Mouse (Mus musculus): Measurements from ENCODE around the gene Ube2a. TPM values are rescaled to one million over a fixed set of nuclear protein-coding genes. Genes with fewer than 3 reads are reported as not detected.

Ube2a gene
- polyA plus RNA-seq, 1 experiment, result 64.8 TPM

GRCm38 (mm10) chrX:36921346-36921745 lies 47.6 kb downstream of the Ube2a start:
- TF ChIP-seq MYOG (IDR thresholded peaks at IDR 0.05; ENCODE audit: control insufficient read depth, extremely low read depth, insufficient read length), result no peak
- TF ChIP-seq MYOD1 (IDR thresholded peaks at IDR 0.05; ENCODE audit: control insufficient read depth, insufficient read length, low read depth), result no peak
- no peak for TF ChIP-seq MAX (IDR thresholded peaks at IDR 0.05)
- TF ChIP-seq USF1 (IDR thresholded peaks at IDR 0.05; ENCODE audit: low read depth), result no peak
- no peak for TF ChIP-seq CEBPB (IDR thresholded peaks at IDR 0.05; ENCODE audit: low read depth)

DNA sequence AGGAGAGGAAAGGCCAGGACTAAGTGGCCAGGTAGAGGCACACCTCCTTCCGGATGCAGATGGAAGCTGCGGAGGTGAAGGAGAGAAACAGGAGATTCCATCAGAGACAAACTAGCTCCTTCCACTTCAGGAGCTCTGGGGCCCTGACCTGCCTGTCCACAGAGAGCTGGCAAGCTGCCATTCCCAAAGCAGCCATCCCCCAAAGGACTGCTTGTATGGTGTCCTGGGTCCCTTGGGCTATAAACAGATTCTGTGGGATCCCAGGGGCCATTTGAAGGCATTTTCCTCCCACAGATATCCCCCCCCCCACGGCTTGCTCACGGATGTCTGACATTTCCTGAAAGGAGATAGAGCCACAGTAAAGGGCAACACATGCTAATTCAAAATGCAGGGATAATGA lies 55.1 kb downstream of the Ube2a start:
- Histone ChIP-seq H3K27me3 (ENCODE audit: control insufficient read depth, insufficient read depth, insufficient read length) (no peaks in the 10 kb centered on the region), H3K79me2 (ENCODE audit: control insufficient read depth, insufficient read depth) (no peaks in the 10 kb centered on the region), H3ac (ENCODE audit: control insufficient read depth, insufficient read length, low read depth) (no peak overlapping the region), H3K79me3 (ENCODE audit: low read depth) (no peaks in the 10 kb centered on the region), H3K36me3 (ENCODE audit: control insufficient read depth, insufficient read depth) (no peaks in the 10 kb centered on the region), H3K4me3 (ENCODE audit: insufficient read depth, poor library complexity, severe bottlenecking) (no peak overlapping the region)
- no peak for TF ChIP-seq MYOG (IDR thresholded peaks at IDR 0.05; ENCODE audit: control insufficient read depth, extremely low read depth, insufficient read length)
- TF ChIP-seq CTCF (IDR thresholded peaks at IDR 0.05; ENCODE audit: control insufficient read depth, insufficient read depth, insufficient read length), result no peak
- TF ChIP-seq FOSL1 (IDR thresholded peaks at IDR 0.05; ENCODE audit: insufficient read depth, low read length, poor library complexity, severe bottlenecking), result no peak
- TF ChIP-seq MYOD1 (IDR thresholded peaks at IDR 0.05; ENCODE audit: control insufficient read depth, insufficient read length, low read depth), result no peak
- TF ChIP-seq USF1 (IDR thresholded peaks at IDR 0.05; ENCODE audit: low read depth), result no peak
- TF ChIP-seq MAX (IDR thresholded peaks at IDR 0.05), result no peak
- no peak for TF ChIP-seq CEBPB (IDR thresholded peaks at IDR 0.05; ENCODE audit: low read depth)

More at GRCm38 (mm10) chrX:36921346-36921745, 47.6 kb downstream of the Ube2a start:
- no peaks in the 10 kb centered on the region for H3K27me3 ChIP-seq (ENCODE audit: control insufficient read depth, insufficient read depth, insufficient read length)
- no peaks in the 10 kb centered on the region for H3K79me2 ChIP-seq (ENCODE audit: control insufficient read depth, insufficient read depth)
- no peaks in the 10 kb centered on the region for H3K36me3 ChIP-seq (ENCODE audit: control insufficient read depth, insufficient read depth)
- H3K4me3 ChIP-seq (ENCODE audit: insufficient read depth, poor library complexity, severe bottlenecking), result no peak overlapping the region
- H3K79me3 ChIP-seq (ENCODE audit: low read depth), result no peaks in the 10 kb centered on the region
- H3ac ChIP-seq (ENCODE audit: control insufficient read depth, insufficient read length, low read depth), result no peak overlapping the region

DNA sequence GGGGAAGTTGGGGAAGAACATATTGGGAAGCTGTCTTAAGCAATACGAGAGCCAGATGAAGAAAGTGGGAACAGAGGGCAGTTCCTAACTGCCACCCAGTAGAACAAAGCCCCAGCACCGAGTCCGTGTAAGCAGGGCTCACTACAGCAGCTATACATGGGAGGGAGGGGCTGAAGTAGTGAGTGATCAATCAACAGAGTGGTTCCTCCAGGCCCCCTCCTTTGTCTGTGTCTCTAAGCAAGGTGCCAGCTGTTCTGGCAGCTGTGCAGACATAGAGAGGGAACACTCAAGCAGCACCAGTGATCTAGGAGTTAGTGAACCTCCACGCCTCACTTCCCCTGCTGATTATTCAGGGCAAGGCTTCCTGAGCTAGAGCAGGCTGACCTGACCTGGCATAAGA lies 56.0 kb downstream of the Ube2a start:
- no peak overlapping the region for H3ac ChIP-seq (ENCODE audit: control insufficient read depth, insufficient read length, low read depth)
- H3K36me3 ChIP-seq (ENCODE audit: control insufficient read depth, insufficient read depth), result no peaks in the 10 kb centered on the region
- H3K27me3 ChIP-seq (ENCODE audit: control insufficient read depth, insufficient read depth, insufficient read length), result no peaks in the 10 kb centered on the region
- H3K79me2 ChIP-seq (ENCODE audit: control insufficient read depth, insufficient read depth), result no peaks in the 10 kb centered on the region
- no peak for TF ChIP-seq MAX (IDR thresholded peaks at IDR 0.05)
- TF ChIP-seq CEBPB (IDR thresholded peaks at IDR 0.05; ENCODE audit: low read depth), result no peak
- no peak for TF ChIP-seq USF1 (IDR thresholded peaks at IDR 0.05; ENCODE audit: low read depth)
- TF ChIP-seq MYOG (IDR thresholded peaks at IDR 0.05; ENCODE audit: control insufficient read depth, extremely low read depth, insufficient read length), result no peak
- TF ChIP-seq FOSL1 (IDR thresholded peaks at IDR 0.05; ENCODE audit: insufficient read depth, low read length, poor library complexity, severe bottlenecking), result no peak
- no peak for TF ChIP-seq MYOD1 (IDR thresholded peaks at IDR 0.05; ENCODE audit: control insufficient read depth, insufficient read length, low read depth)
- no peak for TF ChIP-seq CTCF (IDR thresholded peaks at IDR 0.05; ENCODE audit: control insufficient read depth, insufficient read depth, insufficient read length)
- H3K79me3 ChIP-seq (ENCODE audit: low read depth), result no peaks in the 10 kb centered on the region
- no peak overlapping the region for H3K4me3 ChIP-seq (ENCODE audit: insufficient read depth, poor library complexity, severe bottlenecking)

GRCm38 (mm10) chrX:36930574-36930973 lies 56.9 kb downstream of the Ube2a start:
- Histone ChIP-seq H3K27me3 (ENCODE audit: control insufficient read depth, insufficient read depth, insufficient read length) (no peaks in the 10 kb centered on the region), H3K36me3 (ENCODE audit: control insufficient read depth, insufficient read depth) (no peaks in the 10 kb centered on the region), H3ac (ENCODE audit: control insufficient read depth, insufficient read length, low read depth) (no peak overlapping the region), H3K4me3 (ENCODE audit: insufficient read depth, poor library complexity, severe bottlenecking) (no peak overlapping the region), H3K79me3 (ENCODE audit: low read depth) (no peaks in the 10 kb centered on the region), H3K79me2 (ENCODE audit: control insufficient read depth, insufficient read depth) (no peaks in the 10 kb centered on the region)
- TF ChIP-seq USF1 (IDR thresholded peaks at IDR 0.05; ENCODE audit: low read depth) (no peak), MYOD1 (IDR thresholded peaks at IDR 0.05; ENCODE audit: control insufficient read depth, insufficient read length, low read depth) (no peak), CTCF (IDR thresholded peaks at IDR 0.05; ENCODE audit: control insufficient read depth, insufficient read depth, insufficient read length) (no peak), FOSL1 (IDR thresholded peaks at IDR 0.05; ENCODE audit: insufficient read depth, low read length, poor library complexity, severe bottlenecking) (no peak), MYOG (IDR thresholded peaks at IDR 0.05; ENCODE audit: control insufficient read depth, extremely low read depth, insufficient read length) (no peak), MAX (IDR thresholded peaks at IDR 0.05) (no peak), CEBPB (IDR thresholded peaks at IDR 0.05; ENCODE audit: low read depth) (no peak)

Other genes with a start within 250 kb of the Ube2a start
- 0.25 TPM for gene Akap17b, start 228.5 kb upstream of the Ube2a start, polyA plus RNA-seq (2012; fragmentation: generic; extraction: Trizol)
- gene Slc25a43, start 130.2 kb upstream of the Ube2a start, polyA plus RNA-seq (2012; fragmentation: generic; extraction: Trizol), result 1.2 TPM
- 988 TPM for gene Slc25a5, start 78.2 kb upstream of the Ube2a start, polyA plus RNA-seq (2012; fragmentation: generic; extraction: Trizol)
- 6.3 TPM for gene C330007P06Rik, start 211 bp downstream of the Ube2a start, polyA plus RNA-seq (2012; fragmentation: generic; extraction: Trizol)
- gene Nkrf, start 29.0 kb downstream of the Ube2a start, polyA plus RNA-seq (2012; fragmentation: generic; extraction: Trizol), result 4.3 TPM
- gene Sept6, start 117.9 kb downstream of the Ube2a start, polyA plus RNA-seq (2012; fragmentation: generic; extraction: Trizol), result 18.7 TPM
- not detected for gene Sowahd, start 174.9 kb downstream of the Ube2a start, polyA plus RNA-seq (2012; fragmentation: generic; extraction: Trizol)
- gene Rpl39, start 211.5 kb downstream of the Ube2a start, polyA plus RNA-seq (2012; fragmentation: generic; extraction: Trizol), result 2,645 TPM
- 4.3 TPM for gene Upf3b, start 236.4 kb downstream of the Ube2a start, polyA plus RNA-seq (2012; fragmentation: generic; extraction: Trizol)

Data from C2C12 (cell line).